Mouse (Mus musculus) heart, adult 11 months (tissue): ENCODE measurements around the gene Ephb3.
A peak's percentile ranks its signal among the peaks of the same experiment; 100 is the strongest.

ENCODE experiments used
- DNase-seq: peaks from one replicate; pipeline ENCODE4 v3.0.0; 2022

Gene Ephb3

GRCm38 (mm10) chr16:21247871-21248712 lies 43.5 kb downstream of the Ephb3 start:
- DNase-seq, result peak; percentile 96

GRCm38 (mm10) chr16:21248713-21249531 lies 44.4 kb downstream of the Ephb3 start:
- no peak for DNase-seq

GRCm38 (mm10) chr16:21252401-21252955 lies 47.9 kb downstream of the Ephb3 start:
- DNase-seq, result no peak

- DNase-seq, result peak; percentile 88
Measured at GRCm38 (mm10) chr16:21255574-21256304, 51.2 kb downstream of the Ephb3 start.

GRCm38 (mm10) chr16:21256514-21257305 lies 52.2 kb downstream of the Ephb3 start:
- no peak for DNase-seq

GRCm38 (mm10) chr16:21265417-21265816 lies 60.9 kb downstream of the Ephb3 start:
- DNase-seq, result no peak

- DNase-seq, result no peak
Measured at GRCm38 (mm10) chr16:21269775-21270174, 65.2 kb downstream of the Ephb3 start.

GRCm38 (mm10) chr16:21271773-21272247 lies 67.3 kb downstream of the Ephb3 start:
- DNase-seq, result peak; percentile 88

- DNase-seq, result no peak
Measured at GRCm38 (mm10) chr16:21272748-21273147, 68.2 kb downstream of the Ephb3 start.
